ENCODE assay signal across 22 mouse cellular contexts in genomic region chr7:136664424-136665082, GRCm38 (mm10).
DNase-seq lines count a peak whose midpoint lies in the region; ATAC-seq and TF ChIP-seq lines count a peak whose summit lies in the region.
"Had no signal": no experiment of that assay in that cellular context is flagged by ENCODE, and none has a peak within 500 bp of the region (broad histone marks: within the 10 kb centered on the region; RNA-seq: fewer than 3 reads in every experiment).

No protein-coding gene starts in this region.

- H3K27ac ChIP-seq in kidney, embryonic 16.5 days (ENCODE audit: low read length), result no peak overlapping the region
- H3K27ac ChIP-seq in lung, embryonic 14.5 days (ENCODE audit: low read depth), result no peak overlapping the region
- H3K27ac ChIP-seq: embryonic facial prominence, embryonic 12.5 days; forebrain, embryonic 15.5 days; heart, adult 2 months; heart, embryonic 15.5 days; hindbrain, embryonic 10.5 days had no signal

- H3K36me3 ChIP-seq in kidney, embryonic 16.5 days (ENCODE audit: insufficient read depth, low read length), result no peaks in the 10 kb centered on the region
- no peaks in the 10 kb centered on the region for H3K36me3 ChIP-seq in lung, embryonic 14.5 days (ENCODE audit: insufficient read depth)
- H3K36me3 ChIP-seq: embryonic facial prominence, embryonic 12.5 days; forebrain, embryonic 15.5 days; G1E; heart, embryonic 15.5 days; hindbrain, embryonic 10.5 days had no signal

- H3K4me3 ChIP-seq in kidney, embryonic 16.5 days (ENCODE audit: low read length), result no peak overlapping the region
- H3K4me3 ChIP-seq in lung, embryonic 14.5 days (ENCODE audit: low read depth, low read length), result no peak overlapping the region
- H3K4me3 ChIP-seq: embryonic facial prominence, embryonic 12.5 days; forebrain, embryonic 15.5 days; heart, adult 2 months; heart, embryonic 15.5 days; hindbrain, embryonic 10.5 days had no signal

- peak; percentile 74 for ATAC-seq in kidney, embryonic 16.5 days (ENCODE audit: low FRiP score, low TSS enrichment)
- no peak for ATAC-seq in lung, embryonic 14.5 days (ENCODE audit: insufficient read depth)
- ATAC-seq: CD4-positive, CD25-positive, alpha-beta regulatory T cell, adult 4 months; forebrain, embryonic 15.5 days had no signal

- H3K4me2 ChIP-seq in kidney, embryonic 16.5 days (replicated peaks; ENCODE audit: low read depth, low read length), result no peak overlapping the region
- no peak overlapping the region for H3K4me2 ChIP-seq in lung, embryonic 14.5 days
- H3K4me2 ChIP-seq: embryonic facial prominence, embryonic 12.5 days; forebrain, embryonic 15.5 days; heart, embryonic 11.5 days; heart, embryonic 15.5 days had no signal

- intact Hi-C loops in heart, postnatal 36 days (cut with DNase I), result no loop called here

- peaks cover 23% of the 10 kb centered on the region for H3K27me3 ChIP-seq in kidney, embryonic 16.5 days (ENCODE audit: insufficient read depth, low read length)
- no peaks in the 10 kb centered on the region for H3K27me3 ChIP-seq in lung, embryonic 14.5 days (ENCODE audit: insufficient read depth, low read length)

- no peaks in the 10 kb centered on the region for H3K9me3 ChIP-seq in kidney, embryonic 16.5 days (ENCODE audit: low read length)
- no peaks in the 10 kb centered on the region for H3K9me3 ChIP-seq in lung, embryonic 14.5 days (ENCODE audit: low read depth, low read length)
- H3K9me3 ChIP-seq: embryonic facial prominence, embryonic 12.5 days; forebrain, embryonic 15.5 days; heart, embryonic 15.5 days; hindbrain, embryonic 10.5 days had no signal

- TF ChIP-seq CTCF in lung, embryonic 14.5 days (IDR thresholded peaks at IDR 0.05; ENCODE audit: low read depth), result no peak

- WGBS in kidney, embryonic 16.5 days, result 50% methylated on average over 10 of the region's 10 CpGs
- WGBS in lung, embryonic 14.5 days, result 53% methylated on average over 10 of the region's 10 CpGs

- H3K4me1 ChIP-seq in kidney, embryonic 16.5 days (ENCODE audit: insufficient read depth, low read length), result 0 out of 2 replicates have a peak, but pooled peaks cover 10% of the 10 kb centered on the region
- no peaks in the 10 kb centered on the region for H3K4me1 ChIP-seq in lung, embryonic 14.5 days (ENCODE audit: insufficient read depth)
- H3K4me1 ChIP-seq: embryonic facial prominence, embryonic 12.5 days; forebrain, embryonic 15.5 days; heart, embryonic 15.5 days had no signal

- no peak overlapping the region for H3K9ac ChIP-seq in kidney, embryonic 16.5 days (replicated peaks; ENCODE audit: low read length)
- no peak overlapping the region for H3K9ac ChIP-seq in lung, embryonic 14.5 days
- H3K9ac ChIP-seq: embryonic facial prominence, embryonic 12.5 days; forebrain, embryonic 15.5 days; heart, embryonic 15.5 days had no signal

- peak; percentile 46 for DNase-seq in heart, adult 11 months
- no peak for DNase-seq in heart, postnatal 36 days
- no peak for DNase-seq in kidney, adult 8-10 months
- peak; percentile 26 for DNase-seq in lung, embryonic 14.5 days
- no peak for DNase-seq in lung, postnatal 4 days
- no peak for DNase-seq in natural killer cell, adult 2 months (ENCODE audit: low spot score in 2 of 2)
- DNase-seq: adrenal gland, postnatal 14 days; B cell, adult 2 months; cerebellum, adult 11-12 months; cerebellum, adult 9-10 months; cerebellum, postnatal 25 days; gastrocnemius, postnatal 10 days; heart, adult 2 months; heart, postnatal 14 days had no signal

Comparison
In these comparisons a context has a peak if more than half of its experiments do, and no peak if none do; other contexts are left out.
1. DNase-seq: peak in heart, adult 11 months (single experiment) and lung, embryonic 14.5 days (single experiment); none in heart, postnatal 36 days (0 of 2), kidney, adult 8-10 months (0 of 2), lung, postnatal 4 days (0 of 2) and natural killer cell, adult 2 months (0 of 2).